Mouse (Mus musculus) small intestine, adult 2 months (tissue): ENCODE measurements around the gene Usp42.

Experiments used
- CTCF ChIP-seq: fragments of 200-500 bp; IDR thresholded peaks from 2 replicates; pipeline ENCODE4 v1.5.1; 2012; ENCODE audit warnings: low read depth, mild to moderate bottlenecking, control low read depth, inconsistent platforms, low read length, moderate library complexity, mixed read lengths; ENCODE audit not compliant: insufficient replicate concordance, insufficient read length; ENCODE audit errors: extremely low read depth
- POLR2A ChIP-seq: fragments of 200-500 bp; IDR thresholded peaks from 2 replicates; pipeline ENCODE4 v1.6.1; 2012; ENCODE audit warnings: low read depth, mild to moderate bottlenecking, control low read depth, inconsistent platforms, low read length, moderate library complexity

- TF ChIP-seq CTCF (no peak), POLR2A (no peak)
Measured at GRCm38 (mm10) chr5:143690926-143691325, 41.2 kb downstream of the Usp42 start.
